19 mouse cellular contexts compared by ENCODE assay signal in genomic region chr4:40499812-40500591, GRCm38 (mm10). TPM values are rescaled to one million over a fixed set of nuclear protein-coding genes. Genes with fewer than 3 reads are reported as not detected.
"Had no signal": no experiment of that assay in that cellular context is flagged by ENCODE, and none has a peak within 500 bp of the region (broad histone marks: within the 10 kb centered on the region; RNA-seq: fewer than 3 reads in every experiment).

No protein-coding gene starts in this region.

- H3K36me3 ChIP-seq: limb, embryonic 15.5 days; stomach, embryonic 15.5 days had no signal

- H3K9ac ChIP-seq: limb, embryonic 15.5 days; liver, embryonic 14.5 days; liver, postnatal 0 days; lung, embryonic 14.5 days; stomach, embryonic 15.5 days had no signal

- DNase-seq: kidney, adult 2 months; kidney, postnatal 25 days; layer of hippocampus, adult 9-11 months; liver, postnatal 0 days; lung, embryonic 14.5 days; right cerebral cortex, adult 18-20 months; right cerebral cortex, postnatal 14 days; spleen, adult 18-20 months; thymus, postnatal 25 days had no signal

- H3K27me3 ChIP-seq: limb, embryonic 15.5 days; stomach, embryonic 15.5 days had no signal

- H3K9me3 ChIP-seq: limb, embryonic 15.5 days; stomach, embryonic 15.5 days had no signal

- H3K27ac ChIP-seq: kidney, postnatal 0 days; layer of hippocampus, adult 2 months; limb, embryonic 15.5 days; liver, embryonic 14.5 days; macrophage; stomach, embryonic 15.5 days had no signal

- H3K4me3 ChIP-seq: layer of hippocampus, adult 2 months; limb, embryonic 15.5 days; stomach, embryonic 15.5 days had no signal

- H3K4me2 ChIP-seq: limb, embryonic 15.5 days; liver, embryonic 11.5 days; lung, embryonic 14.5 days; stomach, embryonic 15.5 days had no signal

- H3K4me1 ChIP-seq: limb, embryonic 15.5 days; stomach, embryonic 15.5 days had no signal

- ATAC-seq: intestine, postnatal 0 days; liver, postnatal 0 days; lung, postnatal 0 days had no signal

RNA-seq across cellular contexts. Expression of gene Tmem215, which starts 28.0 kb away (rescaled TPM):
- polyA plus RNA-seq: macrophage; thymus, postnatal 0 days had no signal
